8 mouse cellular contexts compared by ENCODE assay signal in genomic region chr12:70348026-70348425, GRCm38 (mm10). TPM values are rescaled to one million over a fixed set of nuclear protein-coding genes. Genes with fewer than 3 reads are reported as not detected.
DNase-seq lines count a peak whose midpoint lies in the region; ATAC-seq and TF ChIP-seq lines count a peak whose summit lies in the region.

No protein-coding gene starts in this region.

- H3K9ac ChIP-seq in liver, embryonic 14.5 days (replicated peaks): no peak overlapping the region

- H3K36me3 ChIP-seq in testis, adult 2 months (ENCODE audit: control insufficient read depth, insufficient read depth, low read length): no peaks in the 10 kb centered on the region
- H3K36me3 ChIP-seq in liver, embryonic 14.5 days (replicated peaks; ENCODE audit: control insufficient read depth, insufficient read depth, low read depth): no peaks in the 10 kb centered on the region

- TF ChIP-seq POLR2A in testis, adult 2 months (IDR thresholded peaks at IDR 0.05; ENCODE audit: control insufficient read depth, low read depth, low read length): no peak

- H3K27ac ChIP-seq in gastrocnemius, adult 2 months: no peak overlapping the region
- no peak overlapping the region for H3K27ac ChIP-seq in testis, adult 2 months (ENCODE audit: control insufficient read depth, insufficient read depth, low read depth, low read length)
- no peak overlapping the region for H3K27ac ChIP-seq in liver, embryonic 14.5 days

- H3K4me2 ChIP-seq in liver, embryonic 14.5 days (ENCODE audit: low read depth): peak overlapping the region; percentile 53

- H3K4me1 ChIP-seq in testis, adult 2 months (ENCODE audit: control insufficient read depth, insufficient read depth, low read length): peaks cover 19% of the 10 kb centered on the region
- H3K4me1 ChIP-seq in liver, embryonic 14.5 days (replicated peaks; ENCODE audit: control insufficient read depth in 2 of 2, insufficient read depth in 2 of 2, low read length in 1 of 2): no peaks in the 10 kb centered on the region

- no peak for TF ChIP-seq CTCF in gastrocnemius, adult 2 months (IDR thresholded peaks at IDR 0.05)
- no peak for TF ChIP-seq CTCF in testis, adult 2 months (IDR thresholded peaks at IDR 0.05; ENCODE audit: control insufficient read depth, insufficient read depth, insufficient replicate concordance, low read depth, low read length)
- TF ChIP-seq CTCF in liver, embryonic 14.5 days (IDR thresholded peaks at IDR 0.05; ENCODE audit: low read depth): no peak

- no peak for TF ChIP-seq EP300 in liver, embryonic 14.5 days (IDR thresholded peaks at IDR 0.05; ENCODE audit: low read depth)

- WGBS in liver, embryonic 14.5 days (ENCODE audit: insufficient replicate concordance): 7% methylated on average over 8 of the region's 8 CpGs

- ATAC-seq in liver, embryonic 14.5 days (ENCODE audit: insufficient read depth): no peak
- no peak for ATAC-seq in frontal cortex, adult (ENCODE audit: low TSS enrichment)

- no peaks in the 10 kb centered on the region for H3K9me3 ChIP-seq in liver, embryonic 14.5 days (ENCODE audit: control insufficient read depth, low read length)

- no peak for DNase-seq in gastrocnemius, adult 2 months
- no peak for DNase-seq in gastrocnemius, postnatal 25 days
- no peak for DNase-seq in testis, postnatal 10 days (ENCODE audit: low spot score)
- DNase-seq in liver, embryonic 14.5 days (ENCODE audit: low read depth in 3 of 3, low spot score in 3 of 3): no peak
- no peak for DNase-seq in ovary, postnatal 36 days (ENCODE audit: low spot score)
- DNase-seq in adrenal gland, adult 2 months: no peak

- no peaks in the 10 kb centered on the region for H3K27me3 ChIP-seq in testis, adult 2 months (ENCODE audit: control insufficient read depth, insufficient read depth, low read length)
- peaks cover 41% of the 10 kb centered on the region for H3K27me3 ChIP-seq in liver, embryonic 14.5 days (ENCODE audit: control insufficient read depth, insufficient read depth, low read length)

- H3K4me3 ChIP-seq in gastrocnemius, adult 2 months: peak overlapping the region; percentile 74
- peak overlapping the region; percentile 81; the same call in 1 of the 2 replicates for H3K4me3 ChIP-seq in testis, adult 2 months (ENCODE audit: control insufficient read depth, low read depth, low read length)
- no peak overlapping the region; a peak in 1 of 4 replicates for H3K4me3 ChIP-seq in liver, embryonic 14.5 days (ENCODE audit: insufficient read depth in 1 of 2, low read depth in 2 of 2, low read length in 2 of 2)

- intact Hi-C loops in gastrocnemius, adult 2 months (cut with DNase I): no loop called here

RNA-seq across cellular contexts. Expression of gene Trim9, which starts 0.6 kb away (rescaled TPM):
- total RNA-seq in gastrocnemius, adult 2 months (2021): under 1 TPM; 0.05 to 0.20 TPM
- total RNA-seq in gastrocnemius, postnatal 25 days (2021): under 1 TPM; 0.10 to 0.11 TPM
- 0.32 and 0.61 TPM in 2 replicates for polyA plus RNA-seq in testis, adult 2 months (2012; rRNA removed)
- 0.01 and 0.03 TPM in 2 replicates for polyA plus RNA-seq in liver, embryonic 14.5 days (2012; rRNA removed)
- 0.04 TPM in 1 of 2 replicates, not detected in the other for polyA plus RNA-seq in liver, embryonic 14.5 days (2014; fragmentation: Nextera tagmentation; extraction: Ambion mirVana)
- total RNA-seq in adrenal gland, adult 2 months (2021): 1 to 10 TPM; 1.6 to 2.1 TPM
- 0.82 and 0.89 TPM in 2 replicates for polyA plus RNA-seq in adrenal gland, adult 2 months (2012; rRNA removed)

Comparison
In these comparisons a context has a peak if more than half of its experiments do, and no peak if none do; other contexts are left out.
1. H3K4me3 ChIP-seq: peak in gastrocnemius, adult 2 months (single experiment) and testis, adult 2 months (single experiment); none in liver, embryonic 14.5 days (0 of 2).